Mouse (Mus musculus) neural tube, embryonic 15.5 days (tissue): ENCODE measurements around the gene Tas1r2. TPM values are rescaled to one million over a fixed set of nuclear protein-coding genes. Genes with fewer than 3 reads are reported as not detected.

Source experiments
- ATAC-seq: fragments of 200-750 bp; cut with Nextera tagmentation; 2 replicates; pipeline ENCODE4 v1.8.0; 2017; ENCODE audit warnings: mild to moderate bottlenecking, moderate TSS enrichment, moderate library complexity; ENCODE audit not compliant: low FRiP score
- H3K27ac ChIP-seq: fragments of 300-500 bp; sonication (generic); replicated peaks from 2 replicates; pipeline ENCODE4 v1.5.1; 2015; ENCODE audit warnings: mild to moderate bottlenecking, inconsistent platforms
- H3K27me3 ChIP-seq: fragments of 300-500 bp; sonication (generic); replicated peaks from 2 replicates; pipeline ENCODE4 v1.6.1; 2015; ENCODE audit warnings: inconsistent platforms
- H3K36me3 ChIP-seq: fragments of 300-500 bp; sonication (generic); 2 replicates; pipeline ENCODE4 v1.6.1; 2015; ENCODE audit warnings: inconsistent platforms
- H3K4me1 ChIP-seq: fragments of 300-500 bp; sonication (generic); 2 replicates; pipeline ENCODE4 v1.6.1; 2015; ENCODE audit warnings: inconsistent platforms
- H3K4me2 ChIP-seq: fragments of 300-500 bp; sonication (generic); 2 replicates; pipeline ENCODE4 v1.6.1; 2015; ENCODE audit warnings: inconsistent platforms, mild to moderate bottlenecking, moderate library complexity
- H3K4me3 ChIP-seq: fragments of 300-500 bp; sonication (generic); replicated peaks from 2 replicates; pipeline ENCODE4 v1.5.1; 2015; ENCODE audit warnings: mild to moderate bottlenecking, inconsistent platforms
- H3K9ac ChIP-seq: fragments of 300-500 bp; sonication (generic); replicated peaks from 2 replicates; pipeline ENCODE4 v1.6.1; 2015; ENCODE audit warnings: mild to moderate bottlenecking, inconsistent platforms
- H3K9me3 ChIP-seq: fragments of 300-500 bp; sonication (generic); replicated peaks from 2 replicates; pipeline ENCODE4 v1.6.1; 2016; ENCODE audit warnings: inconsistent platforms
- WGBS: fragments of 180-500 bp; shearing (Covaris S2); methylation state at CpG from one replicate; pipeline ENCODE4 v1.1.7; 2015; ENCODE audit warnings: mixed read lengths; 5-methylcytosine and 5-hydroxymethylcytosine counted together
- polyA plus RNA-seq: library from polyadenylated mRNA; unstranded; fragments of >200 nt; fragmentation: Nextera tagmentation; extraction: Ambion mirVana; gene quantifications from 2 replicates; pipeline ENCODE4 v1.2.1, GENCODE M21; 2015

The Tas1r2 gene
- polyA plus RNA-seq, 1 experiment from 2014 or later: not detected

DNA sequence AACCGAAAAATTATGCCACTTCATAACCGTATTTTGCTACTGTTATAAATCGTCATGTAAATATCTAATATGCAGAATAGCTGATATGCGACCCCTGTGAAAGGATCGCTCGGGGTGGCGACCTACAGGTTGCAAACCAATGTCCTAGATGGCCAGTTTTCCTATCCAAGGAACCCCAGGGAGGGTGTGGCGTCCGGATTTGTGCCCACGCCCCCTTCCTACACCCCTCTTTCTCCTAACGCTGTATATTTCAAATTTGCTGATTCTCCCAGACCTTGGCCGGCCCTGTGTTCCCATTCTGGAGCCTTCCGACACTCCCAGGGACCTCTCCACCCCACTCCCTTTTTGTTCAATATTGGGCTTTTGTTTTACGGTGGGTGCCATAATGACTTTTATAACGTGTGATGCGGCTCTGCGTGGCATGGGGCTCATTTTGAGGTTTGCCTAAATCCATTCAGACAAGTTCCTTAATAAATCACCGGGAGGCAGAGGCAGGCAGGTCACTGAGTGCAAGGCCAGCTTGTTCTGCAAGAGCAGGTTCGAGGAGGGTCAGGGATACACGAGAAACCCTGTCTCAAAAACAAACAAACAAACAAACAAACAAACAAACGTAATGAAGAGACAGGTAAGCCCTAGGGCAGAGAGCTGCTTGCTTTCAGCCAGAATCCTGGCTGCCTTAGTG, 29.8 kb upstream of the Tas1r2 start:
- H3K9ac ChIP-seq: peak overlapping the region; percentile 83
- 0 out of 2 replicates have a peak, but pooled peaks cover 3% of the 10 kb centered on the region for H3K36me3 ChIP-seq
- ATAC-seq: no peak
- peak overlapping the region; percentile 95; the same call in 1 of the 2 replicates for H3K27ac ChIP-seq
- H3K4me1 ChIP-seq: peaks cover 35% of the 10 kb centered on the region
- H3K4me3 ChIP-seq: peak overlapping the region; percentile 92
- no peaks in the 10 kb centered on the region for H3K9me3 ChIP-seq
- H3K27me3 ChIP-seq: no peaks in the 10 kb centered on the region
- H3K4me2 ChIP-seq: peak overlapping the region; percentile 84
- 10% methylated on average over 21 of the region's 21 CpGs for WGBS

- no peak for ATAC-seq
- 54% methylated on average over 5 of the region's 5 CpGs for WGBS
- no peak overlapping the region for H3K27ac ChIP-seq
- H3K9me3 ChIP-seq: no peaks in the 10 kb centered on the region
- peak overlapping the region; percentile 92 for H3K4me3 ChIP-seq
- H3K36me3 ChIP-seq: 0 out of 2 replicates have a peak, but pooled peaks cover 3% of the 10 kb centered on the region
- peaks cover 35% of the 10 kb centered on the region for H3K4me1 ChIP-seq
- H3K4me2 ChIP-seq: peak overlapping the region; percentile 84
- H3K27me3 ChIP-seq: no peaks in the 10 kb centered on the region
- peak overlapping the region; percentile 83 for H3K9ac ChIP-seq
These were observed 29.2 kb upstream of the Tas1r2 start for GRCm38 (mm10) chr4:139624116-139624489.

DNA sequence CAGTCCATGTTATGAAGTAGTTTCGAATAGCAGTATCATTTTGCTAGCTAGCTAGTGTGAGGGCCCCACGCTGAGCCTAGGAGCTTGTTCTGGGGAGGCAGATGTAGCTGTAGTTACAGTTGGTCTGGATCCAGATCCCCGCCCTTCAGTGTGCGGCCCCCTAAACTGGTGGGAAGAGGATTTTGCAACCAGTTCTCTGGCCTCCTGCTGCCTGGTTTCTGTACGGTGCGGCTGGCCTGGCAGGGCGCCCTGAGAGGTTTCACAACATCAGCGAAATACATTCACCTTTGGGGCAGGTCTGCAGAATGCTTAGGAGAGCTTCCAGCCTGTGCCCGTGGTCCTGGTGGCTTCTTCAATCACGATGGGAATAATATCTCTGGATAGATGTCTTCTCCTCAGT, 28.6 kb upstream of the Tas1r2 start:
- Histone ChIP-seq H3K9me3 (no peaks in the 10 kb centered on the region), H3K27me3 (no peaks in the 10 kb centered on the region), H3K4me3 (no peak overlapping the region; the same call in 1 of the 2 replicates), H3K36me3 (0 out of 2 replicates have a peak, but pooled peaks cover 3% of the 10 kb centered on the region), H3K27ac (no peak overlapping the region), H3K9ac (no peak overlapping the region; the same call in 1 of the 2 replicates), H3K4me2 (peak overlapping the region; percentile 84), H3K4me1 (peaks cover 35% of the 10 kb centered on the region)
- 73% methylated on average over 10 of the region's 10 CpGs for WGBS
- no peak for ATAC-seq

DNA sequence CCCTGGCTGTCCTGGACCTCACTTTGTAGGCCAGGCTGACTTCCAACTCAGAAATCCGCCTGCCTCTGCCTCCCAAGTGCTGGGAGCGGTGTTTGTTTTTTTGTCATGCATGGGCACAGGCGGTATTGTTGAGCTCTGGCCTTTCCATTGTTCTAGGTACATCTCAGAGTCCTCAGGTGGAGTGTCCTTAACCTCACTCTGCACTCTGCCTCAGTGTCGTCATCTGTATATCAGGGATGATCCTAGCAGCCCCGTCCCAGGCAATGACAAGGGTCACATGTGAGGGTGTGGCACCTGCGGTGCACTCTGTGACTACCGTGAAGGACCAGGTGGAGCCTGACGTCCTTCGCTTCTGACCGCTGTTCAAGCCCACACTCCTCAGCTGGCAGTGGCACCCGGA, 26.0 kb upstream of the Tas1r2 start:
- Histone ChIP-seq H3K27ac (no peak overlapping the region), H3K9me3 (no peaks in the 10 kb centered on the region), H3K9ac (no peak overlapping the region), H3K4me2 (no peak overlapping the region), H3K4me3 (no peak overlapping the region), H3K27me3 (no peaks in the 10 kb centered on the region), H3K36me3 (no peaks in the 10 kb centered on the region), H3K4me1 (peaks cover 31% of the 10 kb centered on the region)
- WGBS: 96% methylated on average over 11 of the region's 11 CpGs
- ATAC-seq: no peak

- H3K4me1 ChIP-seq: peaks cover 12% of the 10 kb centered on the region; the same call in 1 of the 2 replicates
- WGBS: 78% methylated on average over 10 of the region's 10 CpGs
- no peak overlapping the region for H3K9ac ChIP-seq
- H3K4me2 ChIP-seq: no peak overlapping the region
- no peaks in the 10 kb centered on the region for H3K36me3 ChIP-seq
- no peak for ATAC-seq
- no peak overlapping the region for H3K27ac ChIP-seq
- no peaks in the 10 kb centered on the region for H3K27me3 ChIP-seq
- H3K9me3 ChIP-seq: no peaks in the 10 kb centered on the region
- H3K4me3 ChIP-seq: no peak overlapping the region
These were observed 23.2 kb upstream of the Tas1r2 start for GRCm38 (mm10) chr4:139630171-139630570.

GRCm38 (mm10) chr4:139631141-139631540, 22.2 kb upstream of the Tas1r2 start:
- Histone ChIP-seq H3K27ac (no peak overlapping the region), H3K27me3 (no peaks in the 10 kb centered on the region), H3K4me2 (no peak overlapping the region), H3K36me3 (no peaks in the 10 kb centered on the region), H3K9ac (no peak overlapping the region), H3K9me3 (no peaks in the 10 kb centered on the region), H3K4me3 (no peak overlapping the region), H3K4me1 (peaks cover 5% of the 10 kb centered on the region; the same call in 1 of the 2 replicates)
- WGBS: 77% methylated on average over 5 of the region's 5 CpGs
- ATAC-seq: no peak

DNA sequence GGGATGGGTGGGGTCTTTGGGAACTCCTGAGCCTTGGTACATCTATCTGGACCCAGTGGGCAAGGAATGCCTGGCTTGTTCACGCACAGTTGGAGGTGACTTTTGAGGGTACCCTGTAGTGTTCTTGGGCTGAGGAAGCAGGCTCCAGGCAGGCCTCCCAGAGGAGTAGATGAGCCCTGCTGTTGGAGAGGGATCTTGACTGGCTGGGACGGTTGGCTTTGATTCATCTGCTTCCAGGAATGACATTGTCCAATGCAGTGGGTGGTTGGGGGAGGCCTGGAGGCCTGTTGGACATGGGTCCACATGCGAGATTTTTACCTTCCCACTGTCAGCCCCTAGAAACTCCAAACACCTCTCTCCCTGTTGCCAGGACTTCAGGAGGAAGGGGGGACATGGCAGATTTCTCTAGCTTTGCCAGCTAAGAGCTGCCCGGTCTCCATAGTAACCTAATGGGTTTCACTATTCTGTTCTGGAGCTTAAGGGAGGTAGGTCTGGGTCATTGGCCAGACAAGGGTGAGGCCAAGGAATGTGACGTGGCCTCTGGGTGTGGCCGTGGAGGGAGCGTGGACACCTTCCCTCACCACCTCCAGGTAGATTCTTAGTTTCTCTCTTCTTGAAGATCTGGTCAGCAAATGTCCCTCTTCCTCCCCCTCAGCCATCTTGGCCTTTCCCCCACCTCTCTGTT, 21.6 kb upstream of the Tas1r2 start:
- Histone ChIP-seq H3K27me3 (no peaks in the 10 kb centered on the region), H3K9ac (no peak overlapping the region), H3K4me2 (no peak overlapping the region), H3K36me3 (peaks cover under 1% of the 10 kb centered on the region; the same call in 1 of the 2 replicates), H3K4me1 (peaks cover 5% of the 10 kb centered on the region; the same call in 1 of the 2 replicates), H3K9me3 (no peaks in the 10 kb centered on the region), H3K4me3 (no peak overlapping the region), H3K27ac (no peak overlapping the region)
- no peak for ATAC-seq
- WGBS: 79% methylated on average over 7 of the region's 7 CpGs

DNA sequence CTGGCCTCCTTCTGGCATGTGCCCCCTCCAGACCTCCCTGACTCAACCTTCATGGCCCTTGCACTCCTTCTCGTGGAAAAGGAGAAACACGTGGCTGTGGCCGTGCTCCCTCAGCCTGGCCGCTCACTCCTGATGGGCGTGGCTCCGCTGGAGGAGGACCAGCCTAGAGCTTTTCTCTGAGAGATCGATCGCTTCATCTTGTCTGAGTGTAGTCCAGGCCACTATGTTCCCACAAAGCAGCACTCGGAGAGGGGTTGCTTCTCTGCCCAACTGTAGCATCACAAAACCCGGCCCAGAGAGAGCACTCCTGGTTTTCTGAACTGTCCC, 21.1 kb upstream of the Tas1r2 start:
- H3K4me2 ChIP-seq: no peak overlapping the region
- 81% methylated on average over 10 of the region's 10 CpGs for WGBS
- H3K4me1 ChIP-seq: peaks cover 5% of the 10 kb centered on the region; the same call in 1 of the 2 replicates
- no peak for ATAC-seq
- H3K9ac ChIP-seq: no peak overlapping the region
- H3K36me3 ChIP-seq: peaks cover 6% of the 10 kb centered on the region; the same call in 1 of the 2 replicates
- H3K9me3 ChIP-seq: no peaks in the 10 kb centered on the region
- H3K27me3 ChIP-seq: 0 out of 2 replicates have a peak, but pooled peaks cover 3% of the 10 kb centered on the region
- no peak overlapping the region for H3K27ac ChIP-seq
- no peak overlapping the region for H3K4me3 ChIP-seq

- H3K4me3 ChIP-seq: no peak overlapping the region
- ATAC-seq: no peak
- H3K4me2 ChIP-seq: no peak overlapping the region
- H3K27ac ChIP-seq: no peak overlapping the region
- no peaks in the 10 kb centered on the region for H3K9me3 ChIP-seq
- 28% methylated on average over 7 of the region's 7 CpGs for WGBS
- H3K36me3 ChIP-seq: peaks cover 13% of the 10 kb centered on the region; the same call in 1 of the 2 replicates
- H3K4me1 ChIP-seq: peaks cover 22% of the 10 kb centered on the region
- no peak overlapping the region for H3K9ac ChIP-seq
- 0 out of 2 replicates have a peak, but pooled peaks cover 6% of the 10 kb centered on the region for H3K27me3 ChIP-seq
These were observed 17.0 kb upstream of the Tas1r2 start for GRCm38 (mm10) chr4:139636373-139636772.

DNA sequence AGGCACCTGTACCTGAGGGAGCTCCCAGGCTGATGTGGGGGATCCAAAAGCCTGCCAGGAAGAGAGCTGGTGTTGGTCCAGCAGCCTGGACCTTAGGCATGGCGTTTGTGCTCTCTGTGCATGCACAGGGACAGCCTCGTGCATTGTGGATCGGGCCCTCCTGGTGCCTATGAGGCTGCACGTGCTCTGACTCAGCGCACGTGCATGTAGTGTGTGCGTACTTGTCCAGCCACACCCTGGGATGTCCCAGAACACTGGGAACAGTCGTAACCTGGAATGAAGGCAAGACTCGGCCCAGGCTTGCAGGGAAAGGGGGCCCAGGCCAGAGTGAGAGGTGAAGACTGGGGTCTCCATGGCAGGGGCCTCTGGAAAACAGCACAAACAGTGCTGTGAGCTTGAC, 15.5 kb upstream of the Tas1r2 start:
- Histone ChIP-seq H3K4me2 (no peak overlapping the region), H3K27me3 (peaks cover 18% of the 10 kb centered on the region; the same call in 1 of the 2 replicates), H3K9ac (no peak overlapping the region), H3K4me3 (no peak overlapping the region), H3K27ac (no peak overlapping the region), H3K36me3 (peaks cover 13% of the 10 kb centered on the region; the same call in 1 of the 2 replicates), H3K9me3 (no peaks in the 10 kb centered on the region), H3K4me1 (peaks cover 30% of the 10 kb centered on the region)
- 90% methylated on average over 9 of the region's 9 CpGs for WGBS
- no peak for ATAC-seq

GRCm38 (mm10) chr4:139638356-139638755, 15.0 kb upstream of the Tas1r2 start:
- H3K27me3 ChIP-seq: peaks cover 22% of the 10 kb centered on the region; the same call in 1 of the 2 replicates
- 88% methylated on average over 16 of the region's 16 CpGs for WGBS
- H3K27ac ChIP-seq: no peak overlapping the region
- no peak overlapping the region for H3K4me3 ChIP-seq
- H3K4me1 ChIP-seq: peaks cover 30% of the 10 kb centered on the region
- H3K36me3 ChIP-seq: peaks cover 13% of the 10 kb centered on the region; the same call in 1 of the 2 replicates
- no peaks in the 10 kb centered on the region for H3K9me3 ChIP-seq
- H3K9ac ChIP-seq: no peak overlapping the region
- ATAC-seq: no peak
- H3K4me2 ChIP-seq: no peak overlapping the region

- Histone ChIP-seq H3K9ac (no peak overlapping the region), H3K27me3 (peaks cover 26% of the 10 kb centered on the region; the same call in 1 of the 2 replicates), H3K9me3 (no peaks in the 10 kb centered on the region), H3K4me3 (no peak overlapping the region), H3K4me1 (peaks cover 30% of the 10 kb centered on the region), H3K36me3 (peaks cover 19% of the 10 kb centered on the region), H3K27ac (no peak overlapping the region), H3K4me2 (no peak overlapping the region)
- 16% methylated on average over 12 of the region's 12 CpGs for WGBS
- no peak for ATAC-seq
These were observed 13.5 kb upstream of the Tas1r2 start for GRCm38 (mm10) chr4:139639801-139640200.
